Mouse (Mus musculus): ENCODE results near the gene Snph.

- TF ChIP-seq CTCF (IDR thresholded peaks at IDR 0.05; ENCODE audit: control insufficient read depth, insufficient read depth, low read length) (no peak), POLR2A (IDR thresholded peaks at IDR 0.05; ENCODE audit: borderline replicate concordance, control insufficient read depth, low read depth, low read length) (no peak)
Observed at GRCm38 (mm10) chr2:151580945-151581344, 51.4 kb downstream of the Snph start.
